Mouse (Mus musculus) kidney, adult 2 months (tissue): ENCODE data around the gene Tjap1.

Source experiments
- CTCF ChIP-seq: fragments of 200-500 bp; conservative IDR thresholded peaks from 2 replicates; pipeline ENCODE4 v1.5.1; 2011; ENCODE audit warnings: low read depth, mild to moderate bottlenecking, control low read depth, low read length, moderate library complexity, mixed read lengths; ENCODE audit not compliant: insufficient read depth, insufficient read length
- POLR2A ChIP-seq: fragments of 200-500 bp; IDR thresholded peaks from one replicate; pipeline ENCODE4 v1.6.1; 2011; ENCODE audit warnings: low read depth, low read length, control low read depth

DNA sequence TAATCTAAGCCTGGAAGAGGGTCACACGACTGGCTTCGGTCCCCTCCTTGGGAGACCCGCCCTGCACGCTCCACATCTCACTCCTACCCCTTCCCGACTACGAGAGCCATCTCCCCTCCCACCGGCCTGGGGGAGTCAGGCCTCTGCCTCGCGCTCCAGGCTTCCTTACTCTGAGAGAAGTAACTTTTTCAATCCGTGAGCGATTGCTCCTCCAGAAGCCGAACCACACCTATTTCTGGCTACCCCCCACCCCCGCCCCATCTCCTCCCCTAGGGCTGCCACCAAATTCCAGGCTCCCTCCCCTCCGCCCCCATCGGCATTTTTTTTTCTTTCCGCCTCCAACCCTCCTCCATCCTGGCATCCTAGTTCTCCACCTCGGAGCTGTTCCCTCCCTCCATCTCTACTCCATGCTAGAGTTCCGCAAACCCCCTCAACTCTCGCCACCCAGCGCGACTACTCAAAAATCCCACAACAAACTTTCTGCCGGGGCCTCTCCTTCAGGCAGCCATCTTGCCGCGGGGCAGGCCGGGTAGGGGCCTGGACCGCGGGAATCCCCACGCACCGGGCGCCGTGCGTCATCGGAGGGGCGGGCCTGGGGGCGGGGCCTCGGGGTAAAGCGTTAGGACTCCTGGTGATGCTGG, at the start of gene Tjap1:
- TF ChIP-seq CTCF = no peak
- TF ChIP-seq POLR2A = no peak
